Mouse (Mus musculus) liver, embryonic 14.5 days (tissue): ENCODE data around the gene Cd244a. TPM values are rescaled to one million over a fixed set of nuclear protein-coding genes. Genes with fewer than 3 reads are reported as not detected.
A peak's percentile ranks its signal among the peaks of the same experiment; 100 is the strongest.

Experiments
- ATAC-seq: fragments of 200-750 bp; cut with Nextera tagmentation; 2 replicates; pipeline ENCODE4 v1.8.0; 2017; ENCODE audit warnings: moderate number of reproducible peaks, mild to moderate bottlenecking, moderate library complexity; ENCODE audit not compliant: insufficient read depth
- DNase-seq, 3 experiments: peaks; one replicate each; pipeline ENCODE4 v3.0.0-alpha.2; 2012 to 2013; ENCODE audit warnings: low read depth in 3 of 3, low spot score in 3 of 3
- H3K27ac ChIP-seq: fragments of 300-500 bp; sonication (generic); 2 replicates; pipeline ENCODE4 v1.5.1; 2014; ENCODE audit warnings: moderate library complexity, mild to moderate bottlenecking, control low read depth, inconsistent platforms
- H3K27me3 ChIP-seq: fragments of 300-500 bp; sonication (generic); 2 replicates; pipeline ENCODE4 v1.6.1; 2014; ENCODE audit warnings: mild to moderate bottlenecking, low read length, moderate library complexity; ENCODE audit not compliant: control insufficient read depth, insufficient read depth
- H3K36me3 ChIP-seq: fragments of 300-500 bp; sonication (generic); replicated peaks from 2 replicates; pipeline ENCODE4 v1.6.1; 2014; ENCODE audit warnings: low read depth; ENCODE audit not compliant: control insufficient read depth, insufficient read depth
- H3K4me1 ChIP-seq, 2 experiments: fragments of 200-500 bp in 1 of 2; fragments of 300-500 bp in 1 of 2; sonication (generic) in 1 of 2; replicated peaks; 2 replicates each; pipeline ENCODE4 v1.6.1; 2012 to 2014; ENCODE audit warnings: antibody characterized with exemption in 1 of 2, inconsistent platforms in 1 of 2, low read length in 1 of 2; ENCODE audit not compliant: control insufficient read depth in 2 of 2, insufficient read depth in 2 of 2
- H3K4me2 ChIP-seq: fragments of 300-500 bp; sonication (generic); 2 replicates; pipeline ENCODE4 v1.6.1; 2014; ENCODE audit warnings: low read depth, mild to moderate bottlenecking, control low read depth, moderate library complexity
- H3K4me3 ChIP-seq, 2 experiments: fragments of 200-500 bp in 1 of 2; fragments of 300-500 bp in 1 of 2; sonication (generic) in 1 of 2; 2 replicates each; pipeline ENCODE4 v1.5.1; 2012 to 2014; ENCODE audit warnings: low read depth in 2 of 2, low read length in 2 of 2, mild to moderate bottlenecking in 2 of 2, control low read depth in 1 of 2, inconsistent platforms in 1 of 2, moderate library complexity in 1 of 2; ENCODE audit not compliant: insufficient read depth in 1 of 2
- H3K9ac ChIP-seq: fragments of 300-500 bp; sonication (generic); replicated peaks from 2 replicates; pipeline ENCODE4 v1.6.1; 2014; ENCODE audit warnings: mild to moderate bottlenecking, control low read depth, moderate library complexity
- H3K9me3 ChIP-seq: fragments of 300-500 bp; sonication (generic); 2 replicates; pipeline ENCODE4 v1.6.1; 2016; ENCODE audit warnings: low read length, mixed read lengths; ENCODE audit not compliant: control insufficient read depth
- CTCF ChIP-seq: IDR thresholded peaks from 2 replicates; pipeline ENCODE4 v1.5.1; 2016; ENCODE audit warnings: antibody characterized with exemption, low read depth, control low read depth
- EP300 ChIP-seq: IDR thresholded peaks from 2 replicates; pipeline ENCODE4 v1.6.1; 2016; ENCODE audit warnings: antibody characterized with exemption, low read depth
- WGBS: fragments of 180-500 bp; shearing (Covaris S2); extraction: QIAGEN DNeasy Blood & Tissue Kit; methylation state at CpG from one replicate; pipeline ENCODE4 v1.1.7; 2014; ENCODE audit not compliant: insufficient replicate concordance; 5-methylcytosine and 5-hydroxymethylcytosine counted together
- polyA plus RNA-seq, 2 experiments: library from polyadenylated mRNA; depleted of rRNA in 1 of 2; stranded (reverse) in 1 of 2; unstranded in 1 of 2; fragments of >200 nt; fragmentation: Nextera tagmentation in 1 of 2; extraction: Ambion mirVana in 1 of 2; gene quantifications; 2 replicates each; pipeline versions ENCODE4 v1.2.1 to v1.2.3; 2012 to 2014

The Cd244a gene
- polyA plus RNA-seq, 2 experiments = 0.12 to 0.22 TPM

GRCm38 (mm10) chr1:171635696-171636095, 76.7 kb downstream of the Cd244a start:
- Histone ChIP-seq H3K4me3 (no peak overlapping the region), H3K9ac (no peak overlapping the region), H3K27me3 (no peaks in the 10 kb centered on the region), H3K4me1 (peaks cover 0 to 2% of the 10 kb centered on the region in 2 experiments; a peak in 1 of 4 replicates), H3K36me3 (no peaks in the 10 kb centered on the region), H3K4me2 (no peak overlapping the region), H3K9me3 (no peaks in the 10 kb centered on the region), H3K27ac (no peak overlapping the region)
- no peak for ATAC-seq
- DNase-seq = no peak
- TF ChIP-seq CTCF = no peak
- TF ChIP-seq EP300 = no peak
- 42% methylated on average over 6 of the region's 6 CpGs for WGBS

GRCm38 (mm10) chr1:171637101-171637500, 78.1 kb downstream of the Cd244a start:
- no peak overlapping the region for H3K4me3 ChIP-seq
- H3K4me1 ChIP-seq = no peaks in the 10 kb centered on the region
- no peaks in the 10 kb centered on the region for H3K36me3 ChIP-seq
- H3K27me3 ChIP-seq = no peaks in the 10 kb centered on the region
- no peaks in the 10 kb centered on the region for H3K9me3 ChIP-seq
- no peak overlapping the region for H3K27ac ChIP-seq
- DNase-seq (no peak), ATAC-seq (no peak)
- no peak overlapping the region for H3K4me2 ChIP-seq
- TF ChIP-seq EP300 (no peak), CTCF (no peak)
- WGBS = 62% methylated on average over 8 of the region's 8 CpGs
- no peak overlapping the region for H3K9ac ChIP-seq

GRCm38 (mm10) chr1:171638686-171639085, 79.7 kb downstream of the Cd244a start:
- H3K9me3 ChIP-seq = no peaks in the 10 kb centered on the region
- WGBS = 49% methylated on average over 2 of the region's 2 CpGs

GRCm38 (mm10) chr1:171640796-171641195, 81.8 kb downstream of the Cd244a start:
- no peak overlapping the region for H3K4me2 ChIP-seq
- no peak for ATAC-seq
- peaks cover 0 to 7% of the 10 kb centered on the region in 2 experiments; a peak in 2 of 4 replicates for H3K4me1 ChIP-seq
- H3K27me3 ChIP-seq = no peaks in the 10 kb centered on the region
- 75% methylated on average over 6 of the region's 6 CpGs for WGBS
- H3K9ac ChIP-seq = no peak overlapping the region
- H3K36me3 ChIP-seq = no peaks in the 10 kb centered on the region
- H3K9me3 ChIP-seq = no peaks in the 10 kb centered on the region
- H3K4me3 ChIP-seq = no peak overlapping the region
- no peak overlapping the region for H3K27ac ChIP-seq
- DNase-seq = no peak
- TF ChIP-seq CTCF = no peak
- TF ChIP-seq EP300 = no peak

More at GRCm38 (mm10) chr1:171638686-171639085, 79.7 kb downstream of the Cd244a start:
- Histone ChIP-seq H3K4me1 (peaks cover 0 to 4% of the 10 kb centered on the region in 2 experiments; a peak in 2 of 4 replicates), H3K4me2 (no peak overlapping the region), H3K36me3 (no peaks in the 10 kb centered on the region), H3K27ac (no peak overlapping the region), H3K4me3 (no peak overlapping the region), H3K27me3 (no peaks in the 10 kb centered on the region), H3K9ac (no peak overlapping the region)
- TF ChIP-seq EP300 (no peak), CTCF (no peak)
- no peak for DNase-seq
- no peak for ATAC-seq

- no peaks in the 10 kb centered on the region for H3K27me3 ChIP-seq
- no peak overlapping the region for H3K4me3 ChIP-seq
- TF ChIP-seq EP300 (peak; percentile 70; the same call in 1 of the 2 replicates), CTCF (no peak)
- ATAC-seq (peak; percentile 91), DNase-seq (peak; percentile 47 to 60 (median 55))
- peaks cover 0 to 7% of the 10 kb centered on the region in 2 experiments; a peak in 2 of 4 replicates for H3K4me1 ChIP-seq
- no peaks in the 10 kb centered on the region for H3K36me3 ChIP-seq
- 7% methylated on average over 7 of the region's 7 CpGs for WGBS
- no peak overlapping the region for H3K4me2 ChIP-seq
- no peak overlapping the region for H3K9ac ChIP-seq
- H3K27ac ChIP-seq = no peak overlapping the region
- no peaks in the 10 kb centered on the region for H3K9me3 ChIP-seq
Measured at GRCm38 (mm10) chr1:171643612-171644011, 84.6 kb downstream of the Cd244a start.
